Mouse (Mus musculus): ENCODE results near the gene AL607142.1. TPM values are rescaled to one million over a fixed set of nuclear protein-coding genes. Genes with fewer than 3 reads are reported as not detected.
A peak's percentile ranks its signal among the peaks of the same experiment; 100 is the strongest.

Gene AL607142.1
- polyA plus RNA-seq (2012; rRNA removed): not detected in 2 replicates

GRCm38 (mm10) chr4:120064696-120065095, at the start of gene AL607142.1:
TSS of gene AL607142.1 (plus strand) at chr4:120064996.
- peaks cover 22% of the 10 kb centered on the region for H3K4me1 ChIP-seq (ENCODE audit: control insufficient read depth, insufficient read depth, low read length)
- DNase-seq: no peak
- WGBS: 95% methylated on average over 10 of the region's 10 CpGs
- H3K4me3 ChIP-seq (replicated peaks; ENCODE audit: insufficient read depth, low read depth, low read length): no peak within 1 kb of the TSS
- H3K27ac ChIP-seq (ENCODE audit: insufficient read depth, low read length): no peak within 1 kb of the TSS
- no peaks in the 10 kb centered on the region for H3K27me3 ChIP-seq (ENCODE audit: control insufficient read depth, insufficient read depth, low read length)
- TF ChIP-seq POLR2A (IDR thresholded peaks at IDR 0.05; ENCODE audit: borderline replicate concordance, insufficient read depth, low read length): no peak
- no peak for TF ChIP-seq CTCF (IDR thresholded peaks at IDR 0.05; ENCODE audit: borderline replicate concordance, insufficient read depth, low read depth, low read length)

DNA sequence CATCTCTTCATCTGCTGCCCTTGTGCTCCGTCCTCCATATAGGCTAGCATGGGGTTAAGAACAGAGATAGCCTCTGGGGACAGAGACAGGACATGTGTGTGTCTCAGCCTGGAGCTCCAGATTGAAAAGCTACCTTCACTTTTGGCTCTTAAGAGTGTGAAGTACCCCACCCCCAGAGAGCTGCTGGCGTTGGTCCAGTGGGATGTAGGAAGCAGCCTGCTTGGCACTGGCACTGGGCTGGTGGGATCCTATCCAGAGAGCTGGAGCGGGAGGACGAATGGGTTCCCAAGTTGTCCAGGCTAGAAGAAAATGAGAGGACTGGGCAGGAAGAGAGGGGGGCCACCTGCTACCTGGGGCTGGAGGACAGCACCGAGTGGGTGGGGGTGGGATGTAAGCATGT, 46.4 kb upstream of the AL607142.1 start:
- Histone ChIP-seq H3K27ac (ENCODE audit: insufficient read depth, low read length) (no peak overlapping the region), H3K4me3 (replicated peaks; ENCODE audit: insufficient read depth, low read depth, low read length) (no peak overlapping the region), H3K4me1 (ENCODE audit: control insufficient read depth, insufficient read depth, low read length) (peaks cover 18% of the 10 kb centered on the region), H3K27me3 (ENCODE audit: control insufficient read depth, insufficient read depth, low read length) (no peaks in the 10 kb centered on the region)
- TF ChIP-seq POLR2A (IDR thresholded peaks at IDR 0.05; ENCODE audit: borderline replicate concordance, insufficient read depth, low read length): no peak
- no peak for TF ChIP-seq CTCF (IDR thresholded peaks at IDR 0.05; ENCODE audit: borderline replicate concordance, insufficient read depth, low read depth, low read length)
- WGBS: 24% methylated on average over 5 of the region's 5 CpGs
- DNase-seq: peak; percentile 48 to 53

DNA sequence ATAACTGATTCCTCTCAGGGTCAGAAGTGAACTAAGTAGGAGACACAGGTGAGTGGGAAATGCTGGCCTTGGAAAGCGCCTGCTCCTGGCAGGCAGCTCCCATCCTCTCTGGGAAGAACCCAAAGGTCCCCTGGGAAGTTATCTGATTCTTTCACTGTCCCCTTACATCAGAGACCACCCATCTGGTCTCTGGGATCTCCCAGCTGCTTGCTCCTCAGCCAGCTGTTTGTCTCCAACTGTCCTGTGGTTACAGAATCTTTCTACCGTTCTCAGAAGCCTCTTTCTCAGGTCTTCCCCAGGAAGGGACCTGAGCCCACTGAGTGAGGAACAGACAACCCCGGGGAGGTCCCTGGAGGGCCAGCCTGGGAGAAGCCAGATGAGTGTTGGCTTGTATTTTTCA, 42.4 kb upstream of the AL607142.1 start:
- 75% methylated on average over 3 of the region's 3 CpGs for WGBS
- Histone ChIP-seq H3K4me1 (ENCODE audit: control insufficient read depth, insufficient read depth, low read length) (peaks cover 26% of the 10 kb centered on the region; the same call in 1 of the 2 replicates), H3K27me3 (ENCODE audit: control insufficient read depth, insufficient read depth, low read length) (no peaks in the 10 kb centered on the region), H3K4me3 (replicated peaks; ENCODE audit: insufficient read depth, low read depth, low read length) (no peak overlapping the region), H3K27ac (ENCODE audit: insufficient read depth, low read length) (no peak overlapping the region)
- DNase-seq: no peak
- TF ChIP-seq CTCF (IDR thresholded peaks at IDR 0.05; ENCODE audit: borderline replicate concordance, insufficient read depth, low read depth, low read length): no peak
- no peak for TF ChIP-seq POLR2A (IDR thresholded peaks at IDR 0.05; ENCODE audit: borderline replicate concordance, insufficient read depth, low read length)

GRCm38 (mm10) chr4:120023221-120023840, 41.5 kb upstream of the AL607142.1 start:
- Histone ChIP-seq H3K27ac (ENCODE audit: insufficient read depth, low read length) (no peak overlapping the region), H3K4me1 (ENCODE audit: control insufficient read depth, insufficient read depth, low read length) (peaks cover 29% of the 10 kb centered on the region; the same call in 1 of the 2 replicates), H3K27me3 (ENCODE audit: control insufficient read depth, insufficient read depth, low read length) (no peaks in the 10 kb centered on the region), H3K4me3 (replicated peaks; ENCODE audit: insufficient read depth, low read depth, low read length) (no peak overlapping the region)
- DNase-seq: no peak
- no peak for TF ChIP-seq POLR2A (IDR thresholded peaks at IDR 0.05; ENCODE audit: borderline replicate concordance, insufficient read depth, low read length)
- no peak for TF ChIP-seq CTCF (IDR thresholded peaks at IDR 0.05; ENCODE audit: borderline replicate concordance, insufficient read depth, low read depth, low read length)
- WGBS: 97% methylated on average over 4 of the region's 4 CpGs

DNA sequence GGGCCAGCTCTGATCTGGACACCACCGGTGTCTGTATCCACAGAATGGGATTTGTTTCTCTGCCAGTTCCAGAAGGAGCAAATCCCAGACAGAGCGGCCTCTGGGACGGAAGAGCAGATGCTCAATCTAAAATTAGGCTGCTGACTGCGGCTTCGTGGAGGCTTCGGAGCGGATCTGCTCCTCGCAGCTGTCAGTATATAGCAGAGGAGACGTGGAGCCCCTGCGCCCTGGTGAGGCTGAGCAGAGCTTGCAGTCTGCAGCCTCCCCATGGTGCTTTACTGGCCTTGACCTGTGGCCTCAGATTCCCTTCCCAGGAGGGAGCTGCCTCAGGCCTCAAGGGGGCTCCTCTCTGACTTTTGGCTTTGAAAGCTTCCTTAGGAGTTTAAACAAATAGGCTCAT, 40.7 kb upstream of the AL607142.1 start:
- Histone ChIP-seq H3K4me1 (ENCODE audit: control insufficient read depth, insufficient read depth, low read length) (peaks cover 25% of the 10 kb centered on the region; the same call in 1 of the 2 replicates), H3K27me3 (ENCODE audit: control insufficient read depth, insufficient read depth, low read length) (no peaks in the 10 kb centered on the region), H3K27ac (ENCODE audit: insufficient read depth, low read length) (no peak overlapping the region), H3K4me3 (replicated peaks; ENCODE audit: insufficient read depth, low read depth, low read length) (no peak overlapping the region)
- DNase-seq: peak; percentile 60 to 67
- TF ChIP-seq POLR2A (IDR thresholded peaks at IDR 0.05; ENCODE audit: borderline replicate concordance, insufficient read depth, low read length) (no peak), CTCF (IDR thresholded peaks at IDR 0.05; ENCODE audit: borderline replicate concordance, insufficient read depth, low read depth, low read length) (no peak)
- WGBS: 17% methylated on average over 10 of the region's 10 CpGs

DNA sequence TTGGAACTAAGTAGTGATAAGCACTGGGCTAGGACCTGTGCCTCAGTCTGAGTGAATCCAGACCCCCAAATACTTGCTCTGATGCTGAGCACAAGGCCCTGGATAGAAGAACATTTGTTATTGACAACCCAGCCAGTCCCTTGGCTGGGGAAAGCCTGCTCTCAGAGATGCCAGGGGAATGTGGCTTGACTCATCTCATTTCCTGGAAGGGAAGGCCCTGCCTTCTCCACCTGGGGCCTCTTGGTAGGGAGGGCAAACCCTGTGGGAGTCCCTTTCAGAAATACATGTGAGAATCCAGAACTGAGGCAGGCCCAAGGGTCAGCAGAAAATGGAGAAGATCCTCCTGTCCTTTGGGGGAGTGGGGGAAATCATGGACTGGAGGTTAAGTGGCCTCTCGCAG, 37.1 kb upstream of the AL607142.1 start:
- peaks cover 25% of the 10 kb centered on the region; the same call in 1 of the 2 replicates for H3K4me1 ChIP-seq (ENCODE audit: control insufficient read depth, insufficient read depth, low read length)
- no peaks in the 10 kb centered on the region for H3K27me3 ChIP-seq (ENCODE audit: control insufficient read depth, insufficient read depth, low read length)
- H3K27ac ChIP-seq (ENCODE audit: insufficient read depth, low read length): no peak overlapping the region
- TF ChIP-seq CTCF (IDR thresholded peaks at IDR 0.05; ENCODE audit: borderline replicate concordance, insufficient read depth, low read depth, low read length) (no peak), POLR2A (IDR thresholded peaks at IDR 0.05; ENCODE audit: borderline replicate concordance, insufficient read depth, low read length) (no peak)
- H3K4me3 ChIP-seq (replicated peaks; ENCODE audit: insufficient read depth, low read depth, low read length): no peak overlapping the region
- 93% methylated on average over 1 of the region's 1 CpGs for WGBS
- no peak for DNase-seq

- H3K27me3 ChIP-seq (ENCODE audit: control insufficient read depth, insufficient read depth, low read length): no peaks in the 10 kb centered on the region
Observed at GRCm38 (mm10) chr4:120029937-120030336, 34.9 kb upstream of the AL607142.1 start.

GRCm38 (mm10) chr4:120032320-120032983, 32.3 kb upstream of the AL607142.1 start:
- no peak for TF ChIP-seq CTCF (IDR thresholded peaks at IDR 0.05; ENCODE audit: borderline replicate concordance, insufficient read depth, low read depth, low read length)
- TF ChIP-seq POLR2A (IDR thresholded peaks at IDR 0.05; ENCODE audit: borderline replicate concordance, insufficient read depth, low read length): no peak
- 3% methylated on average over 70 of the region's 70 CpGs for WGBS

More at GRCm38 (mm10) chr4:120029937-120030336, 34.9 kb upstream of the AL607142.1 start:
- no peak for DNase-seq
- Histone ChIP-seq H3K4me1 (ENCODE audit: control insufficient read depth, insufficient read depth, low read length) (peaks cover 20% of the 10 kb centered on the region), H3K4me3 (replicated peaks; ENCODE audit: insufficient read depth, low read depth, low read length) (no peak overlapping the region), H3K27ac (ENCODE audit: insufficient read depth, low read length) (no peak overlapping the region)
- 100% methylated on average over 1 of the region's 1 CpGs for WGBS
- TF ChIP-seq CTCF (IDR thresholded peaks at IDR 0.05; ENCODE audit: borderline replicate concordance, insufficient read depth, low read depth, low read length) (no peak), POLR2A (IDR thresholded peaks at IDR 0.05; ENCODE audit: borderline replicate concordance, insufficient read depth, low read length) (no peak)

More at GRCm38 (mm10) chr4:120032320-120032983, 32.3 kb upstream of the AL607142.1 start:
- DNase-seq: peak; percentile 58 to 75
- Histone ChIP-seq H3K27me3 (ENCODE audit: control insufficient read depth, insufficient read depth, low read length) (no peaks in the 10 kb centered on the region), H3K27ac (ENCODE audit: insufficient read depth, low read length) (no peak overlapping the region; the same call in 1 of the 2 replicates), H3K4me3 (replicated peaks; ENCODE audit: insufficient read depth, low read depth, low read length) (peak overlapping the region; percentile 64), H3K4me1 (ENCODE audit: control insufficient read depth, insufficient read depth, low read length) (peaks cover 20% of the 10 kb centered on the region)
